Mouse (Mus musculus) large intestine, adult 2 months (tissue): Measurements from ENCODE around the gene Zfp64. TPM values are rescaled to one million over a fixed set of nuclear protein-coding genes. Genes with fewer than 3 reads are reported as not detected.
"Not testable (repeated sequence)": the region's sequence is repeated elsewhere in the genome, so short reads cannot be mapped to it uniquely, and the experiment has no call there.

ENCODE experiments used
- DNase-seq: peaks from one replicate; pipeline ENCODE4 v3.0.0-alpha.2; 2012; ENCODE audit warnings: low read depth, low spot score
- WGBS: fragments of 180-500 bp; shearing (Covaris S2); methylation state at CpG from one replicate; pipeline ENCODE4 v1.1.7; 2018; 5-methylcytosine and 5-hydroxymethylcytosine counted together
- polyA plus RNA-seq: library from polyadenylated mRNA; depleted of rRNA; stranded (reverse); fragments of >200 nt; gene quantifications from 2 replicates; pipeline ENCODE4 v1.2.3, GENCODE M21; 2012; rRNA removed

Zfp64 gene
- polyA plus RNA-seq, 1 experiment, result 19.0 TPM

DNA sequence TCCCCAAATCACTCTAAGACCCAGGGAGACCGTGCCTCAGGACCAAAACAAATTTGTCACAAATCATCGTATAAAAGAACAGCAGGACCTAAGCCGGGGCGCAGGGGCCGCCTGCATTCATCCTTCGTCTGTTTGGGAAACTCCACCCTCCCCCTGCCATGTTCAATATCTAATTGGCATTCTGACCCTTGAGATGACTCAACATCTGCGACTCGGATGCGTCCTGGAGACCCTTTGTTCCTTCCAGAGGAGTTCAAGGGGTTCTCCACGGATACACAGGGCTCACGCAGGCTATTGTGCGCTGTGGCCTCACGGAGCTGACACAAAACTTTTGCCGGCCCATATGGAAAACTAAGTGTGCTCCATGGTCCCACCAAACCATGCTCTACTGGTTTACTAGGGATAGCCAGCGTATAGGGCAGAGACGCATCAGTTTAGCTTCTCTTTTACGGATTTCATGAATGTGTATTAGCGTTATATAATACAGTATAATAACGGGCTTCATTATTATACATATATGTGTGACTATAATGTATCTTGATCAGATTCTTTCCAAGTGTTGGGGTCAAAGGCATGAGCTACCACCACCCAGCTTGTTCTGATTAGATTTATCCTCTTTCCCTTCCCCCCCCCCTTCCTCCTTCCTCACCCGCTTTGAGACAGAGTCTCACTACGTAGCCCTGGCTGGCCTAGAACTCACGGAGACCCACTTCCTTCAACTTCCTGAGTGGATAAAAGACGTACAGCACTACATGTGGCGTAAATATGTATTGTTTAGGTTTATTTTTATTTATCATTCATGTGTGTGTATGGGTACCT is 94.3 kb downstream of the Zfp64 start:
- WGBS, result 82% methylated on average over 24 of the region's 24 CpGs
- no peak for DNase-seq

DNA sequence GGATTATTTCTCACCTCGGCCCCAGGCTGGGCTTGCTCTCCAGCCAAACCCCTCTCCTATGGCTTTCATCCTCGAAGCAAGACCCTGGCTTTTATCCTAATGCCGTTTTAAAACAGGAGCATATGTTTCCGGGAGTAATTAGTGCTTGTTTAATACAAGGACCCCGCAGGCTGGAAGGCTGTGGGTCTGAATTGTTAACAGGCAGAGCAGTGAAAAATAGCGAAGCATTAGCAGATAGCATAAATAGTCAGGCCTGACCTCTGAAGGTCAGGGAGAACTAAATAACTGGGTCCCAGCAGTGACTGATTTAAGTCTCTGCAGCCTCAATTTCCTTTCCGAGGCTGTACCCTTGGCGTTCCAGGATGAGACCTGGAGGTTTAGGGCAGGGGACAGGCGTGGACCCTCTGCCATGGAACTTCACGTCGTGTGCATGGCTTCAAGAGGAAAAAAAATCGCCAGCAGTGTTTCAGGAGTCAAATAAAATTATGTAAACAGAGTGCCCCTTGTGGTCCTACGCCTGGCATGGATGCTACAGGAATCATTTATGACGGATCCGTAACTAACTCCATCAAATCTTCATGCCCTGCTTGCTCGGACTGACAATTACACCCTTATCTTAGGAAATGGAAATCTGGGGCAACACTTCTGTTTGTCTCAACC is 95.2 kb downstream of the Zfp64 start:
- WGBS, result 42% methylated on average over 16 of the region's 16 CpGs
- no peak for DNase-seq

DNA sequence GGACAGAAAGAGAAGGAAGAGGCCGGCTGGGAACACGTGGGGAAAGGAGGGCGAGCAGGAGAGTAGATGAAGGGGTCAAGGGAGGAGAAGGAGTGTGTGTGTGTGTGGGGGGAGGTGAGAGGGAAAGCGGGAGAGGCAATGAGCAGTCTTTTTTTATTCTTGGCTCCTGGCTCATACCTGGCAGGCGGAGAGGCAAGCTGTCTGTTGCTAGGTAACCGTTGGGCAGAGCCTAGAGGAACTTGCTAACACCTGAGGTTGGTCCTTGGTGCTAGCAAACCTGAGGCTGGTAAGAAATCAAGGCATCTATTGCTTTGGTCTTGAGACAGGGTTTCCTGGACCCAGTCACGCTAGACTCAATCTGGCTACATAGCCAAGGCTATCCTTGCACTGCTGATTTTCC is 98.7 kb downstream of the Zfp64 start:
- WGBS, result 40% methylated on average over 7 of the region's 7 CpGs
- no peak for DNase-seq

DNA sequence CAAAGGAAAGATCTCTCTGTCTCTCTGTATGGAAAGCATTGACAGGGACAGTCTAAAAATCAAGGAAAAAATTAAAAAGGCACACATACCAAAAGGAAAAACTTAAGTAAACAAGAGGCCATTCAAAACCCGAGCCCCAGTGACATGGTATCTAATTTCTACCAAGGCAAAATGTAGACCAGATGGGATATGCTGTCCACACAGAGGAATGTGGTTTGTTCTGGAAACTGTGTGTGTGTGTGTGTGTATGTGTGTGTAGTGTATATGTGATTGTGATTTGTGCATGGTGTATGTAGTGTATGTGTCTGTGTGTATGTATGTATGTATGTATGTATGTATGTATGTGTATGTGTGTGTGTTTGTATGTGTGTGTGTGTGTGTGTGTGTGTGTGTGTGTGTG is 100.6 kb downstream of the Zfp64 start:
- WGBS, result 34% methylated on average over 1 of the region's 1 CpGs
- no peak for DNase-seq

DNA sequence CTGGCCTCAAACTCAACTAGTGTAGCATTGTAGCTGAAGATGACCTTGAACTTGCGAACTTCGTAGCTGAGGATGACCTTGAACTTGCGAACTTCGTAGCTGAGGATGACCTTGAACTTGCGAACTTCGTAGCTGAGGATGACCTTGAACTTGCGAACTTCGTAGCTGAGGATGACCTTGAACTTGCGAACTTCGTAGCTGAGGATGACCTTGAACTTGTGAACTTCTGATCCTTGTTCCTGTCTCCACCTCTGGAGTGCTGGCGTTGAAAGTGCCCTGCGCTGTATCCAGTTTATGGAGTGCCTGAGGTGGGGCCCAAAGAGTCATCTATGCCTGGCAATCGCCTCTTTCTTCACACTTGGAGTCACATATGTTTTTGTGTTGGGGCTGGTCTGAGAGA is 101.5 kb downstream of the Zfp64 start:
- not testable (repeated sequence) for DNase-seq
- 88% methylated on average over 13 of the region's 13 CpGs for WGBS

DNA sequence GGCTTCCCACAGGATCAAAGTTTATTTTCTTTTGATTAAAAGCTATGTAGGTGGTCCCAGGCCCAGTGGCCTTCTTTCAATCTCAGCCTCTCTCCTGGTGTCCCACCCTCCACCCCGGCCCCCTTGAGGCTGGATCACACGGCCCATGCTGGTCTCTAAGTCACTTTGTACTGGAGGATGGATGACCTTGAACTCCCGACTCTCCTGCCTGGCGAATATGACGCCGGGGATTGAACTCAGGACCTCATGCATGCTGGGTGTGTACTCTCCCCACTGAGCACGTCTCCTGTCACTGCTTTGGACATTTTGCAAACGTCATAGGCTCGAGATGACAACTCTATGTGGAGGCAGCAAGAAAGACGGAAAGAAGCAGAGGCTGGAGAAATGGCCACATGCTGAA is 103.8 kb downstream of the Zfp64 start:
- WGBS, result 59% methylated on average over 10 of the region's 10 CpGs
- DNase-seq, result no peak

DNA sequence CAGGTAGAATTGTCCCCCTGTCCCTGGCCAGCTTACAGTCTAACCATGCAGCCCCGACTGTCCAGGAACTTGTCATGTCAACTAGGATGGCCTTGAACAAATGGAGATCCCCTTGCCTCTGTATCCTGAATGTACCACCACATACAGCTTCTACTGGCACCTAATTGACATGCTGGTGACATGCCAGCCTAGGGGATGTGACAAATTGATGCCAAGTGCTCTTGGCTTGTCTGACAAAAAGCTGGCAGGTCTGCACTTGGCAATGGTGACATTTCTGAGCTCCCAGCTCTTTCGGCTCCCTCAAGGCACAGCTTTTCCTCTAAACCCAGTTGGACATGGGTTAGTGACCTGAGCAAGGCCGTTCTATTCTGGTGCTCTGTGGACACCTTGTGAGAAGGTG is 106.8 kb downstream of the Zfp64 start:
- DNase-seq, result no peak
- WGBS, result 89% methylated on average over 3 of the region's 3 CpGs

DNA sequence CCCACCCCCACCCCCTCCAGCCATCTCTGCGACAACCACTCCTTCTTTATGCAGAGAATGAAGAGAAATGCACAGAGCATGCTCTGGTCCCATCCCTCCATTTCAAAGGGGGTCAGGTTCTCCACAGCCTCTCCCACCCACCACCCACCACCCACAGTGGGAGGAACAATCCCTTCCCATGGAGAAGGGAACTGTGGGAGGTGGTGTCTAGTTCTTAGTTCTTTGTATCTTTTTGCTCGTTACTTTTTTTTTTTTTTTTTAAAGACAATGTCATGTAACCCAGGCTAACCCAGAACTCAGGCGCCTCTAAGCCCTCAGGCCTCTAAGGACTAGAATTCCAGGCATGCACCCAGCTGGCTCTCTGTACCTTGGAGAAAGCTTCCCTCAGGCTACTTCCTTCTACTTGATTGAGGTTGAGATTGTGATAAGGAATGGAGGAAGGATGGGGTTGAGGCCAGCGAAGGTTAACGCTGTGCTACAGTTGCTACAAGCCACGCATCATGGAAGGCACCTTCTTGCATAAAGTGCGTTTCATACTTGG is 109.1 kb downstream of the Zfp64 start:
- 82% methylated on average over 7 of the region's 7 CpGs for WGBS
- no peak for DNase-seq

Other genes starting within 250 kb of the Zfp64 start
- gene Atp9a, start 213.2 kb downstream of the Zfp64 start, polyA plus RNA-seq, result 148 and 170 TPM in 2 replicates
- gene Sall4, start 187.6 kb downstream of the Zfp64 start, polyA plus RNA-seq, result 0.02 and 0.03 TPM in 2 replicates